Mouse (Mus musculus) E14TG2a.4 (cell line): ENCODE data around the gene Fam172a.

Experiments
- H3K27me3 ChIP-seq: 2 replicates; pipeline ENCODE4 v1.6.1; 2014; ENCODE audit warnings: low read length, control low read depth; ENCODE audit not compliant: insufficient read depth
- H3K36me3 ChIP-seq: 2 replicates; pipeline ENCODE4 v1.6.1; 2014; ENCODE audit warnings: low read length, control low read depth; ENCODE audit not compliant: insufficient read depth
- H3K4me1 ChIP-seq: replicated peaks from 2 replicates; pipeline ENCODE4 v1.6.1; 2014; ENCODE audit warnings: low read depth, low read length, control low read depth
- H3K4me3 ChIP-seq: replicated peaks from 2 replicates; pipeline ENCODE4 v1.5.1; 2014; ENCODE audit warnings: mild to moderate bottlenecking, low read length
- H3K9me3 ChIP-seq: 2 replicates; pipeline ENCODE4 v1.6.1; 2014; ENCODE audit warnings: low read length, control low read depth
- CTCF ChIP-seq: conservative IDR thresholded peaks from 2 replicates; pipeline ENCODE4 v1.5.1; 2014; ENCODE audit warnings: low read length
- NANOG ChIP-seq: IDR thresholded peaks from 2 replicates; pipeline ENCODE4 v1.6.1; 2014; ENCODE audit warnings: borderline replicate concordance, low read length, mixed read lengths
- POU5F1 ChIP-seq: IDR thresholded peaks from 2 replicates; pipeline ENCODE4 v1.6.1; 2014; ENCODE audit warnings: low read length, borderline replicate concordance

Gene Fam172a

GRCm38 (mm10) chr13:78212111-78212510 is 510.3 kb downstream of the Fam172a start:
- Histone ChIP-seq H3K36me3 (no peaks in the 10 kb centered on the region), H3K9me3 (peaks cover 6% of the 10 kb centered on the region; the same call in 1 of the 2 replicates), H3K4me1 (peaks cover 19% of the 10 kb centered on the region), H3K4me3 (no peak overlapping the region), H3K27me3 (peaks cover 66% of the 10 kb centered on the region)
- no peak for TF ChIP-seq POU5F1
- no peak for TF ChIP-seq CTCF
- TF ChIP-seq NANOG, result no peak

- TF ChIP-seq NANOG (no peak), POU5F1 (no peak), CTCF (no peak)
- Histone ChIP-seq H3K36me3 (no peaks in the 10 kb centered on the region), H3K4me1 (peaks cover 19% of the 10 kb centered on the region), H3K27me3 (peaks cover 56% of the 10 kb centered on the region), H3K4me3 (no peak overlapping the region), H3K9me3 (peaks cover 6% of the 10 kb centered on the region; the same call in 1 of the 2 replicates)
Measured at GRCm38 (mm10) chr13:78213155-78213554, 511.3 kb downstream of the Fam172a start.

GRCm38 (mm10) chr13:78215223-78215622 is 513.4 kb downstream of the Fam172a start:
- Histone ChIP-seq H3K4me3 (no peak overlapping the region), H3K27me3 (peaks cover 39% of the 10 kb centered on the region), H3K9me3 (peaks cover 6% of the 10 kb centered on the region; the same call in 1 of the 2 replicates), H3K4me1 (peaks cover 9% of the 10 kb centered on the region), H3K36me3 (no peaks in the 10 kb centered on the region)
- TF ChIP-seq CTCF, result no peak
- TF ChIP-seq POU5F1, result no peak
- TF ChIP-seq NANOG, result no peak
